1 mouse cellular context compared by ENCODE assay signal in the genomic region with DNA sequence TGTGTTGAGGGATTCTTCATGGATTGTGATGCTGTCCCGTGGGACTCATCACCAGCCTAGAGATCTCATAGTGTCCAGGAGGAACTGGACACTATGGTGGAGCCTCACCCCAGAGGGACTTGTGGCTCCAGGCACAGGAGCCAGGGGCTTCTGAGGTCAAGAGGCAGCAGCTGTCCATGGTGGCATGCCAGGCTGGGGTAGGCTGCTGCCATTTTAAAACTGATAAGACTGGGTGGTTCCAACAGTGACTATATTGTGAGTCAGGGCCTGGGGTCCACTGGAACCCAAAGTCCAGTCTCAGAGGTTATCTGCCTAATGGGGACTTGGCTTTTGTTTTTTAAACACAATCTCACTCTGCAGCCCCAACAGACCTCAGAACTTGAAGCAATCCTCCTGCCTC.
TF ChIP-seq lines count a peak whose summit lies in the region.

No protein-coding gene starts in this region.

TF ChIP-seq in C2C12, 6 proteins besides CTCF, POLR2A, EP300 and RAD21:
- TF ChIP-seq MYOD1 (IDR thresholded peaks at IDR 0.05; ENCODE audit: control insufficient read depth, insufficient read length, low read depth) (peak; percentile 91), CEBPB (IDR thresholded peaks at IDR 0.05; ENCODE audit: low read depth) (no peak), FOSL1 (IDR thresholded peaks at IDR 0.05; ENCODE audit: insufficient read depth, low read length, poor library complexity, severe bottlenecking) (peak; percentile 75)
